Mouse (Mus musculus) B cell, adult 2 months (primary cell): ENCODE data around the gene Pyroxd1.

ENCODE experiments used
- DNase-seq, 2 experiments: peaks; one replicate each; pipeline ENCODE4 v3.0.0; 2022

The Pyroxd1 gene

DNA sequence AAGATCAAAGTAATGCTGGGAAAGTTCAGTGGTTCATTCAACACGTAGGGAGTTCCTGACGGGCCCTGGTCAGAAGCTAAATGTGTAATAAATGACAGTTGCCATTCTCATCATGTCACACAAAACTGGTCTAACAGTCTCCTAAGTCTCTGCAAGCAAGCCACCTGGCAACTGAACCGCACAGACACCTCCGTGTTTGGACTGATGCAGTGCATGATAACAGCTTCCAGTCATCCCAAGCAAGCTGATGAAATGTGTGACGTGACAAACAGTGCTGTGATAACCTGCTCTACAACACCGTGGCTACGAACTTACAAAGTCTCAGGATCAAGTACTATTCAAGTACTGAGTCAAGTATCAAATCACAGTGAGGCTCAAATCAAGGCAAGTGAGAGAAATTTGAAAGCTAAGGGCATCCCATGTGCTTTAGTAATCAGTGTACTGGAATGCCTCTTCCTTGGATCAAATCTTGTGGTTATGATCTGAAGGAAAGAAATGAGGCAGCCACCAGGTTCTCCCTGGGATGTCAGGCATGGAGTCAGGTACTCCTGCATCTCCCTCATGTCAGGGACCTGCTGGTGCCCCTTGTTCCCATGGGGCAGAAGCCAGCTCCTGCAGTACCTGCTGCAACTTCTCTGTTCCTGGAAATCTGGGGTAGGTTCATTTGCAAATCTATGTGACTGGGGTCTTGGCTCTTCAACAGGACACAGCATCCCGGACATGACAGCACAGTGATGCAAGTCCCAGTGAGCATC lies 33.3 kb downstream of the Pyroxd1 start:
- no peak for DNase-seq

DNA sequence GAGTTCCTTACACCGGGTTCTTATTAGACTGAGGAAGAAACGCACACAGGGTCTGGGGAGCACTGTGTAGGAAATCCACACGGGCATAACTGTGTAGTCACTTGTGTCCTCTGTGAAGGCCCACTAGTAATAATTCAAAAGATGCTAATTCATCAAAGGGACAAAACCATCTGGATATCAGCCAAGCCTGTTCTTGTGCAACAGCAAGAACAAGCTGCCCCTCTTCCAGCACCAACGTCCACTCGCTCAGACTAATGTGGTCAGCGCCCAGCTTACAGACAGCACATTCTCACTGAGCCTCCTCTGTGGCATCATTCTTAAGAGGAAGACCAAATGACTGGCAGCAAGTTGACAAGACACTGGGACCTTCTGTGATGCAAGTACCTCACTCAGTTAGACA lies 34.5 kb downstream of the Pyroxd1 start:
- no peak for DNase-seq

DNA sequence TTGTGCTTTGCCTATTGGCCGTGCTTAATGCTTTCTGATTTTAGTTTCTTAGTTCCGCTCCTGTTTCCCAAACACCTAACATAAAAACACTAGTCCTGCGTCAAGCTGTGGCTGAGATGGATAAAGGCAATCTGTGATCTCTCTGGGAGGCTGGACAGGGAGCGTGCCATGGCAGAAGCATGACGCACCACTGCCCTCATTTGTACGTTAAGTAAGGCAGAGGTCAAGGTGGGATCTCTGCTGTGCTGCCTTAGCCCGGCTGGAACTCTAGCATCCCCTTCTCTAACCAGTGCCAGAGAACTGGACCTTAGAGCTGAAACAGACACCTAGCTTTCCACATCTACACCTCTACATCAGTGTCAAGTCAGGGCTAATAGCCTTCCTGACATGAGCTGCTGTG lies 36.2 kb downstream of the Pyroxd1 start:
- no peak for DNase-seq

DNA sequence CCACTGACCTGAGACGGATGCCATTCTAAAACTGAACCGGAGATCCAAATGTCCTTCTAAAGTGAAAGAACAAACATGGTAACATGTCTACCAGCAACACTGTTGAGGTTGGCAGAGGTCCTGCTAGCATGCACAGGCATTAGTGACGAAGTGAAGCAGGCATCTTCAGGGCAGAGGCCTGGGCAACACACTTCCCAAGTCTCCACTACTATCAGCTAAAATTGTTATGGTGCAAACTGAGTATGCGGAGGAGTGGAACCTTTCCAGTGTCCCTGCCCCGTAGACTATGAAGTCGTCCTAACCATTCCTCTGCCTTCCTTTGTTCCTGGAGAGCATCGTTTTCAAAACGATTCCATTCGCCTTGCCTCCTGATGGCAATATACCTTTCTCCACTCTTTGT lies 39.1 kb downstream of the Pyroxd1 start:
- DNase-seq = no peak

DNA sequence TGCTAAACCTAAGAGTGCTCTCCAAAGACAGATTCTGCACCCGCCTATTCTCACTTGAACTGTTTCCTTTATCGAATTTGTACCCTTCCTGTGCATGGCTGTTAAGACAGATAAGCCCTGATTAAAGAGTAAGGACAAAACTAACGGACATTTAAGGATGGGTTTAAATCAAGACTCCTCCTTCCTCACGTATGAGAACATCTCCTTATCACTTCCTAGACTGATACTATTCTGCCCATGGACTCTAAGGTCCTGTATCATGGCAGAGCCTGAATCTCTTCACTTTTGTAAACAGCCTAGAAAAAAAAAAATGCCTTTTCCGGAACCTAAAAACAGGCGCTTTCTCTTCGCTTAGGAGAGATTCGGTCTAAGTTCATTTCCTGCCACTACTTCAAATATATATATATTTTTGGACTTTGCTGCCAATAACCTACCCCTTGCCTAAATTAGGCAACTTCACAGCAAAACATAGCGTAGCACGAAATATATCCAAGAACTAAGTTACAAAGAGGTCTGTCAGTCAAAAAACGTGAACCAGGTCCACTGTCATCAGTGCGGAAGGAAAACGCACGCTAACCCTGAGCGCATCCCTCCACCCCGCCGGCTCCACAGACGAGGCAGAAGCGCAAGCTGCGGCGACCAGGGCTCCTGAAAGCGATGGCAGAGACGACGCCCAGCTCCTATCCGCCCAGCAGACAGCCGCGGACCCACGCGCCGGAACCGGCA lies 41.0 kb downstream of the Pyroxd1 start:
- DNase-seq = no peak

DNA sequence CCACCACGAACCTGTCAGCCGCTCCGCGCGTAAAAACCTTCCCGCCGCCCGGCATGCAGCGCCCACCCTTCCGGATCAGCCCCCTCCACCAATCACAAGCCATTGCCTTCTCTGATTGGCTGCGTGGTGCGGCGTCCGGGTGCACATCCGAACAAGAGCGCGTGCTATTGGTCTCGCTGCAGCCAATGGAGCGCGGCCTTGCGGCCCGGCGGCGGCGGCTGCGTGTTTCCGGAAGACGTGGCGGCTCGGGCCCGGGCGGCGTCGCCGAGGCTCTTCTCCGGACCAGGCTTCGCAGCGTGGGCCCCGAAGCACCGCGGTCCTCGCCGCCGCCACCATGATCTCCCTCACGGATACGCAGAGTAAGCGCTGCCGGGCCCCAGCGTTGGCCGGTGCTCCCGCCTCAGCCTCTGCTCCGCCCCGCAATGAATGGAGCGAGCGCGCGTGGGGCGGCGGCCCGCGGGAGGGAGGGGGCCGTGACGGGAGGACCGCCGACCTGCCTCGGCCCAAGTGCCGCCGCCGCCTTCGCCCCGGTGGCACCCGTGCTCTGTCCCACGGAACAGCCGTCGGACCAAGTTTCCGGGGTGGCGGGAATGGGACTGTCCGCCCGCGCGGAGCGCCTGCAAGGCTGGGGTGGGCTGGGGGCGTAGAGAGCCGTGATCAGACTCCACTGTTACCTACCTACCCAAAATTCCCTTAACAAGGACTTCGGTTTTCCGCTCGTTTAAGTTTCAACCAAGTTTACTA lies 41.7 kb downstream of the Pyroxd1 start, which contains the start of the genes Recql and Golt1b:
TSS of gene Recql (minus strand) at position 77 of the 744 bp plus-strand sequence.
TSS of gene Golt1b (plus strand) at position 211 of the 744 bp plus-strand sequence.
- peak; percentile 98 for DNase-seq

DNA sequence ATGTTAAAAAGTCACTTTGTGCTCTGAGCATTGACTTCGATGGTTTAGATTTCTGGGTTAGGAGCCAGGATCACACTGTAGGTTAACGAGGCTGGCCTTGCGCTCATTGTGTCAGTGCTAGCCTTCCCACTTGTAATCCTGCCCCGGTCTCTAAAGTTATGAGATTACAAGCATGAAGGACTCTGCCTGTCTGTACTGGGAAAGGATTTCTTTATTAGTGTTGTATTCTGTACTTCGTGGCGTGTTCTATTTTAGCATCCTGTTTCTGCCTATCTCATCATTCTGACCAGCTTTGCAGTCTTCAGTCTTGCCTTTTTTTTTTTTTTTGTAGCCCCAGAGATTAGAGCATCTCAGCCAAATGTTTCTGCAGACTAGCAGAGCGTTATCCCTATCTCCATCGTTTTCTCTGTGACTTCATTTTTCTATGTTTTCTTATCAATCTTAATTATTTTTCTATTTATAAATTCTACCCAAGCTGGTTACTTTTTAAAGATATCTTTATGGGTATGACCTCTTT lies 42.4 kb downstream of the Pyroxd1 start:
- DNase-seq = no peak

DNA sequence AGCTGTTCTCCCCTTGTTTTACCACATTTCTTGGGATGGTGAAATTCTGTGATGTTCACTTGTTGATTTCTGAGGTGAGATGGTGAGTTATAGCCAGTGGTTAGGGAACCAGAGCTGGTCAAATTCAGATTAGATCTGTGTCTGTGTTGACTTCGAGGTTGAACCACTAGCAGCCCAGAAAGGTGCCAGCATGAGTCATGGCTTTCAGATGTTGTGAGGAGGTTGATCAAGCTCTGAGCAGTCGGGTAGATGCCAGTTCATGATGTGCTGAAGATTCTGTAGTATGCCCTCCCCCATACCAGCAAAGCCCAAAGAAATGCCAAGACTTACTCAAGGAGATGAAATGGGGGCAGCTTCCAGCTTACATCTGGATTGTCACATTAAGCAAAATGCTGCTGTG lies 43.6 kb downstream of the Pyroxd1 start:
- no peak for DNase-seq

DNA sequence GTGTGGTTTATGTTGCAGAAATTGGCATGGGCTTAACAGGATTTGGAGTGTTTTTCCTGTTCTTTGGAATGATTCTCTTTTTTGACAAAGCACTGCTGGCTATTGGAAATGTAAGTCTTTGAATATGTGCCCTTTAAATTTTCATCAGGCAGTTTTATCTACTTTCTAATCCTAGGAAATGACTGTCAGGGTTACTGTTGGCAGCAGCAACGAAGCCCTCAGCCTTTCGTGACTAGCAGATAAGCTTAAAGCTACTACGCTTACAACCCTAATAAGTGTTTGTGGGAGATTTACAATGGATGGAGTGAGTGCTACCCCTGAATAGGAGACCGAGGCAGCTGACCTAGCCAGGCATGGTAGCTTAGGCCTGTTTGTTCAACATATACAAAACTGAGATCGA lies 46.9 kb downstream of the Pyroxd1 start:
- no peak for DNase-seq

DNA sequence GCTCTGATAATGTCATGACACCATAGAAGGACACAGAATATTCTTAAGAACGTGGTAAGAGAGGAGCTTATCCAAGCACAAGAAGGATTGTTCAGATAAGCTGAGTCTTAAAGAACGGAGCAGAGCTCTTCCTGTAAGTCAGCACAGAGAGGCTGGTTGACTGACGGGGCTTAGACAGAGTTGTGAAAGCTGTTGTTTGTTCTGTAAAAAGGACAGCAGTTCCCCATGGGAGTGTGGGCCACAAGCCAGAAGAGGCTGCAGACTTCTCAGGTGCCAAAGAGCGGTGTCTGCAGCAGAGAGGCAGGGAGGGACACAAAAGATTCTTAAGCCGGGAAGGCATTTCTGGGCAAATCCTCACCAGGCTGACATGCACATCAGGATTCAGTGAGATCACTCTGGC lies 49.2 kb downstream of the Pyroxd1 start:
- DNase-seq = no peak

DNA sequence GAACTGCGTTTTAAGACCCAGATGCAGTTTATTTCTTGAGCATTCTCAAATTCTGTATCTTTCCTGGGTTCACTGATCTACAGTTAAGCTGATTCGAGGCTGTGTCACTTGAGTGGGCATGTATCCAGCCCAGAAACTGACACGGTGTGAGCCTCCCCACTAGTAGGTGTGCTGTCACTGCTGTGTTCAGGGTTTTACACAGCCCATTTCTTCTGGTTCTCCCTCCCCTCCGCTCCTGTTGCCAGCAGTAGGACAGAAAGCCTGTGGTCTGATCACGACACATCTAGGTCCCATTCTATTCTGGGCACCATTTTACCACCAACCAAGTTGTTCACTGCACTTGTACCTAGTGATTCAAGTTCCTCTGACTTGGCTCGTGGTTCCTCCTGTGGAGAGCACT lies 50.3 kb downstream of the Pyroxd1 start:
- no peak for DNase-seq

DNA sequence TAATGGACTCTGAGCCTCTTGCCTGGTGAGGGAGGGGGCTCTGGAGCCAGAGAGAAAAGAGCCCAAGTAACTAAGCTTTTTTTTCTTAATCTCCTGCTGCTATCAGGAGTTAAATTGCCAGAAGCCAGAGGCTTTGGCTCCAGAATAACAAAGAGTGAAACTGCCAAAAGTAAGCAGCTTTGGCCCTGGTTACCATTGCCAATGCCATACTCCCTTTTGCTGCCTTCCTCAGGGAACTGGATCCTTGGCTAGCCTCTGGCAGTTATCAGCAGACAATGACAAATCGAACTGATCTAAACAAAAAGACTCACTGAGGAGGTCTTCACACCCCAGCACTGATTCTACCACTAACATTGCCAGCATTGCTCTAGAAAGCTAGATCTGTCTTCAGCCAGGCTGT lies 65.7 kb downstream of the Pyroxd1 start:
- no peak for DNase-seq
